Mouse (Mus musculus): ENCODE measurements at regions not wholly inside any gene's neighbourhood (a gene's known extent, or its start where the extent isn't known, plus 50 kb on each side); places are given as distances from the start of the nearest gene placed in this dataset.

DNA sequence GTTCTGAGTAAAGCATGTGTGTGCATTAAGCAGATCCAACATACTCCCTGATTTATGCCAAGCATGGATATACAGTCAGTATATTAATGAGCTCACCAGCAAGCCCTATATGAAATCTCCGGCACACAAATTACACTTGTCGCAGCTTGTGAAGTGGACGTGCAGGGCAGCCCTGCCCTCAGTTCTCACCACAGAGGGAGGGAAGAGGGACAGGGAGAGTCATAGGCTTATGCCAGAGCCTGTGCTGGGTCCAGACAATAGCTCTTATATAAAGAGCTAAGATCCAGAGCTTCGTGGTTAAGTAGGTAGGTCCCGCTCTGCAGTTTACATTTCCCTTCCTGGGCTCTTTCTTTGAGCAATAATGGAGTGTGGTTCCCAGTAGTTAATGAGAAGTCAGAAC is 252.7 kb upstream of the Foxq1 start:
- H3K4me1 ChIP-seq (ENCODE audit: insufficient read depth, low read length), result no peaks in the 10 kb centered on the region
- no peaks in the 10 kb centered on the region for H3K9me3 ChIP-seq (ENCODE audit: low read length)
- ATAC-seq (ENCODE audit: low FRiP score), result no peak
- no peak for DNase-seq (ENCODE audit: low spot score)
- H3K36me3 ChIP-seq (ENCODE audit: insufficient read depth, low read length), result no peaks in the 10 kb centered on the region
- TF ChIP-seq CTCF (IDR thresholded peaks at IDR 0.05), result no peak
- H3K27ac ChIP-seq (ENCODE audit: low read depth, low read length), result no peak overlapping the region
- H3K4me2 ChIP-seq (ENCODE audit: low read depth, low read length, poor library complexity, severe bottlenecking), result no peak overlapping the region
- 76% methylated on average over 5 of the region's 5 CpGs for WGBS
- H3K9ac ChIP-seq (replicated peaks; ENCODE audit: low read length, poor library complexity, severe bottlenecking), result no peak overlapping the region
- no peak overlapping the region for H3K4me3 ChIP-seq (ENCODE audit: low read depth, low read length)
- H3K27me3 ChIP-seq (ENCODE audit: insufficient read depth, low read length), result no peaks in the 10 kb centered on the region

DNA sequence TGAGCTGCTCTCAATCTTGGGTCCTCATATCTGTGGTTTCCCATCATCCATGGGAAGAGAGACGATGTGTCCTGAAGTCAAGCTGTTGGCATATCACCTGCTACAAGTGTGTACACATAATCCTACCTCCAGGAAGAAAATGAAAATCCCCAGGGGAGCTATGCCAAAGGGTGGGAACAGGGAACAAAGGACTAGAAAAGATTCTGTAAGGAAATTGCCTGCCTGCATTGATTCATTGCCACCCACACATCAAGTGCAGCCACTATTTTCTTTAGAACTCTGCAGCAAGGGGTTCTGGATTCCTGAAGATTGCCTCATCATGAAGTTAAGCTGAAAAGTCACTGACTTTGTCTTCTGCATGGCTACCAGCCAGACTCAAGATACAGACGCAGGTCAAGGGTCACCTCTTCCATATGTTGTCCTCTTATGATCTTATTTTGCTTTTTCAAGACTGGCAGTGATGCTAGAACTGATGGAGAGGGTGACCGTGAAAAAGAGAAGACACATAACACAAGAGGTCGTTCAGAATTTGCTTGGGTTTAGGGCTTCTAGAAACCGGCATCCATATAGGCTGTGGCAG is 251.6 kb upstream of the Foxq1 start:
- no peak for TF ChIP-seq CTCF (IDR thresholded peaks at IDR 0.05)
- WGBS, result 91% methylated on average over 5 of the region's 5 CpGs
- H3K4me1 ChIP-seq (ENCODE audit: insufficient read depth, low read length), result no peaks in the 10 kb centered on the region
- ATAC-seq (ENCODE audit: low FRiP score) (no peak), DNase-seq (ENCODE audit: low spot score) (no peak)
- no peaks in the 10 kb centered on the region for H3K36me3 ChIP-seq (ENCODE audit: insufficient read depth, low read length)
- no peaks in the 10 kb centered on the region for H3K9me3 ChIP-seq (ENCODE audit: low read length)
- no peak overlapping the region for H3K4me2 ChIP-seq (ENCODE audit: low read depth, low read length, poor library complexity, severe bottlenecking)
- no peak overlapping the region for H3K9ac ChIP-seq (replicated peaks; ENCODE audit: low read length, poor library complexity, severe bottlenecking)
- no peak overlapping the region for H3K27ac ChIP-seq (ENCODE audit: low read depth, low read length)
- no peaks in the 10 kb centered on the region for H3K27me3 ChIP-seq (ENCODE audit: insufficient read depth, low read length)
- H3K4me3 ChIP-seq (ENCODE audit: low read depth, low read length), result no peak overlapping the region

DNA sequence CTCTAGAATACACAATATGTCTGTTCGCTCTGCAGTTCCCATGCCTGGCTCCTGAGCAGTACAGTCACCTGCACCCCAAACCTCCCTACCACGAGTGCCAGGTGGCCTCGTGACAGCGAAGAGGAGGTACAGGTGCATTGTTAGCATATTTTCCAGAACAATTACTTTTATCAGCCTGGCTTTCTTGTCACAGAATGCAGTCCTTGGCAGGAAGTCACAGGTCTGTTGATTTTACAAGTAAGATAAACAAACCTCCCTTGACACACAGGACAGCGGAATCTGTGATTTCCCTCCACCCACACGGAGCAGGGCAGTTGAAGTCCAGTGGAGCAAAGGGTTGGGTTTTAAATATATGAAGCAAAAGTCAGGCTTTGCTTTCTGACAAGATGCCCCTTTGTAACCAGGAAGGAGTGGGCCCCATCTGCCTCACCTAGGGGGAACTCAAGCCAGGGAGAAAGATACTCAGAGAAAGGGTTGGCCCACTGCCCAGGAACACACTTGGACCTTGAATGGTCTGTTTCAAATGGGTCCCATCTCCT is 246.8 kb upstream of the Foxq1 start:
- Histone ChIP-seq H3K4me1 (ENCODE audit: insufficient read depth, low read length) (no peaks in the 10 kb centered on the region), H3K27ac (ENCODE audit: low read depth, low read length) (no peak overlapping the region), H3K27me3 (ENCODE audit: insufficient read depth, low read length) (no peaks in the 10 kb centered on the region), H3K9ac (replicated peaks; ENCODE audit: low read length, poor library complexity, severe bottlenecking) (no peak overlapping the region), H3K4me3 (ENCODE audit: low read depth, low read length) (no peak overlapping the region), H3K36me3 (ENCODE audit: insufficient read depth, low read length) (no peaks in the 10 kb centered on the region), H3K4me2 (ENCODE audit: low read depth, low read length, poor library complexity, severe bottlenecking) (no peak overlapping the region), H3K9me3 (ENCODE audit: low read length) (no peaks in the 10 kb centered on the region)
- 68% methylated on average over 6 of the region's 6 CpGs for WGBS
- no peak for ATAC-seq (ENCODE audit: low FRiP score)
- DNase-seq (ENCODE audit: low spot score), result no peak
- TF ChIP-seq CTCF (IDR thresholded peaks at IDR 0.05), result no peak

DNA sequence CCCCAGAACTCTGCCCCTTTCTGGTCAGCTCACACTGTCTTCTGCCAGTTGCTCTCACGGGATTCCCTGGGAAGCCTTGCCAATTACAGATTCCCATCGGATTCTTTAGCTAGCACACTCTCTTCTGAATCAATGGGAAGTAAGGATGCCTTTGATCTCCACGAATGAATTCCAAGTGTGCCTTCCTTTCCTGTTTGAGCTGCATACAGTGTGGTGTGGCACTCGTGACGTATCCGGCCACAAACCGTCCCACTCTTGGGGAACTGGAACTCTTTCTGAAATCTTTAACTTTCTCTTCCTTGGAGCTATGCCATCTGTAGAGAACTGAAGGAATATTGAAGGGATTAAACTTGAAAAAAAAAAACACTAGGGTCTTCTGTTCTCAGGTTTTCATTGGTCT is 243.2 kb upstream of the Foxq1 start:
- H3K4me2 ChIP-seq (ENCODE audit: low read depth, low read length, poor library complexity, severe bottlenecking), result no peak overlapping the region
- no peaks in the 10 kb centered on the region for H3K9me3 ChIP-seq (ENCODE audit: low read length)
- no peak for TF ChIP-seq CTCF (IDR thresholded peaks at IDR 0.05)
- H3K4me3 ChIP-seq (ENCODE audit: low read depth, low read length), result no peak overlapping the region
- no peaks in the 10 kb centered on the region for H3K27me3 ChIP-seq (ENCODE audit: insufficient read depth, low read length)
- 46% methylated on average over 7 of the region's 7 CpGs for WGBS
- no peak overlapping the region for H3K27ac ChIP-seq (ENCODE audit: low read depth, low read length)
- H3K36me3 ChIP-seq (ENCODE audit: insufficient read depth, low read length), result no peaks in the 10 kb centered on the region
- ATAC-seq (ENCODE audit: low FRiP score) (no peak), DNase-seq (ENCODE audit: low spot score) (peak; percentile 5)
- H3K9ac ChIP-seq (replicated peaks; ENCODE audit: low read length, poor library complexity, severe bottlenecking), result no peak overlapping the region
- H3K4me1 ChIP-seq (ENCODE audit: insufficient read depth, low read length), result no peaks in the 10 kb centered on the region

GRCm38 (mm10) chr13:31313821-31314220 is 242.1 kb upstream of the Foxq1 start:
- DNase-seq (ENCODE audit: low spot score), result no peak
- Histone ChIP-seq H3K27me3 (ENCODE audit: insufficient read depth, low read length) (no peaks in the 10 kb centered on the region), H3K4me1 (ENCODE audit: insufficient read depth, low read length) (no peaks in the 10 kb centered on the region), H3K36me3 (ENCODE audit: insufficient read depth, low read length) (no peaks in the 10 kb centered on the region), H3K27ac (ENCODE audit: low read depth, low read length) (no peak overlapping the region), H3K9me3 (ENCODE audit: low read length) (no peaks in the 10 kb centered on the region), H3K4me2 (ENCODE audit: low read depth, low read length, poor library complexity, severe bottlenecking) (no peak overlapping the region), H3K4me3 (ENCODE audit: low read depth, low read length) (no peak overlapping the region), H3K9ac (replicated peaks; ENCODE audit: low read length, poor library complexity, severe bottlenecking) (no peak overlapping the region)
- TF ChIP-seq CTCF (IDR thresholded peaks at IDR 0.05), result no peak
- 75% methylated on average over 5 of the region's 5 CpGs for WGBS
- ATAC-seq (ENCODE audit: low FRiP score), result no peak

DNA sequence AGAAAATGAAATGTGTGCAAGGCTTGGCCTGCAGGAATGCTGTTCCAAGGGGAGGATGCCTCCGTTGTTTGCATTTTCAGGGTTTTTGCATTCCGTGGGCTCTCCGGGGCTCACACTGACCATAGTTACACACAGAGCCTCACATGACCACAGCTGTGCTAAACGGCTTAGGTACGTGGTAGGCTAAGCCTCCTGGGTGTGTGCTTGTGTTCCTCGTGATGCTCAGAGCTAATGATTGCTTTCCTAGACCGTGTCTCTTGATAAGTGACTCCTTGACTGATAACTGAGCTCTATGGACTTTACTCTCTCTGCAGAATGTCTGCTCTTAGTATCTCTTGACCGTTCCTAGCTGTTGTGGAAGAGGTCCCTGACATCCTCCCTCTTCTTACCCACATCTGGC is 238.9 kb upstream of the Foxq1 start:
- H3K36me3 ChIP-seq (ENCODE audit: insufficient read depth, low read length), result no peaks in the 10 kb centered on the region
- no peak for TF ChIP-seq CTCF (IDR thresholded peaks at IDR 0.05)
- no peak overlapping the region for H3K27ac ChIP-seq (ENCODE audit: low read depth, low read length)
- no peaks in the 10 kb centered on the region for H3K9me3 ChIP-seq (ENCODE audit: low read length)
- 90% methylated on average over 8 of the region's 8 CpGs for WGBS
- no peak overlapping the region for H3K4me2 ChIP-seq (ENCODE audit: low read depth, low read length, poor library complexity, severe bottlenecking)
- H3K4me1 ChIP-seq (ENCODE audit: insufficient read depth, low read length), result no peaks in the 10 kb centered on the region
- ATAC-seq (ENCODE audit: low FRiP score) (no peak), DNase-seq (ENCODE audit: low spot score) (no peak)
- H3K4me3 ChIP-seq (ENCODE audit: low read depth, low read length), result no peak overlapping the region
- no peak overlapping the region for H3K9ac ChIP-seq (replicated peaks; ENCODE audit: low read length, poor library complexity, severe bottlenecking)
- no peaks in the 10 kb centered on the region for H3K27me3 ChIP-seq (ENCODE audit: insufficient read depth, low read length)

Measured in midbrain, postnatal 0 days (tissue).